Comparison of ENCODE assay signal across 13 mouse cellular contexts in genomic region chr3:94948066-94948614, GRCm38 (mm10). TPM values are rescaled to one million over a fixed set of nuclear protein-coding genes. Genes with fewer than 3 reads are reported as not detected.
DNase-seq lines count a peak whose midpoint lies in the region; ATAC-seq and TF ChIP-seq lines count a peak whose summit lies in the region.
"Had no signal": no experiment of that assay in that cellular context is flagged by ENCODE, and none has a peak within 500 bp of the region (broad histone marks: within the 10 kb centered on the region; RNA-seq: fewer than 3 reads in every experiment).

No protein-coding gene starts in this region.

- peaks cover 6% of the 10 kb centered on the region; the same call in 1 of the 2 replicates for H3K4me1 ChIP-seq in heart, postnatal 0 days (ENCODE audit: control insufficient read depth, insufficient read depth)
- H3K4me1 ChIP-seq in midbrain, postnatal 0 days (ENCODE audit: insufficient read depth, low read length): no peaks in the 10 kb centered on the region
- peaks cover 6% of the 10 kb centered on the region; the same call in 1 of the 2 replicates for H3K4me1 ChIP-seq in midbrain, embryonic 14.5 days (ENCODE audit: control insufficient read depth, insufficient read depth, low read length)
- no peaks in the 10 kb centered on the region for H3K4me1 ChIP-seq in stomach, postnatal 0 days (replicated peaks; ENCODE audit: control insufficient read depth, insufficient read depth)
- H3K4me1 ChIP-seq: embryonic facial prominence, embryonic 12.5 days had no signal

- DNase-seq in heart, postnatal 0 days (ENCODE audit: low spot score): no peak
- no peak for DNase-seq in heart, adult 11 months
- DNase-seq in midbrain, postnatal 0 days (ENCODE audit: low spot score): no peak
- DNase-seq in midbrain, embryonic 14.5 days: no peak
- DNase-seq in R1 (ENCODE audit: low read depth, low spot score): peak; percentile 41
- no peak for DNase-seq in stomach, postnatal 0 days (ENCODE audit: low spot score)
- no peak for DNase-seq in layer of hippocampus, adult 11-12 months (ENCODE audit: low spot score)
- no peak for DNase-seq in right cerebral cortex, postnatal 10 days (ENCODE audit: low spot score in 2 of 2)
- DNase-seq: layer of hippocampus, postnatal 36 days had no signal

- H3K4me2 ChIP-seq in heart, postnatal 0 days (ENCODE audit: low read depth, low read length): no peak overlapping the region
- no peak overlapping the region for H3K4me2 ChIP-seq in midbrain, postnatal 0 days (ENCODE audit: low read depth, low read length, poor library complexity, severe bottlenecking)
- no peak overlapping the region for H3K4me2 ChIP-seq in midbrain, embryonic 14.5 days (ENCODE audit: low read length)
- H3K4me2 ChIP-seq in stomach, postnatal 0 days (replicated peaks; ENCODE audit: low read depth): no peak overlapping the region
- H3K4me2 ChIP-seq: embryonic facial prominence, embryonic 12.5 days; liver, embryonic 15.5 days had no signal

- no peaks in the 10 kb centered on the region for H3K27me3 ChIP-seq in heart, postnatal 0 days (ENCODE audit: control insufficient read depth, insufficient read depth, low read length)
- no peaks in the 10 kb centered on the region for H3K27me3 ChIP-seq in midbrain, postnatal 0 days (ENCODE audit: insufficient read depth, low read length)
- no peaks in the 10 kb centered on the region for H3K27me3 ChIP-seq in midbrain, embryonic 14.5 days (ENCODE audit: control insufficient read depth, insufficient read depth, low read length)
- H3K27me3 ChIP-seq in stomach, postnatal 0 days (ENCODE audit: control insufficient read depth, insufficient read depth, low read length): no peaks in the 10 kb centered on the region
- H3K27me3 ChIP-seq: embryonic facial prominence, embryonic 12.5 days; liver, embryonic 15.5 days had no signal

- no peaks in the 10 kb centered on the region for H3K9me3 ChIP-seq in heart, postnatal 0 days (replicated peaks; ENCODE audit: control insufficient read depth, low read length)
- H3K9me3 ChIP-seq in midbrain, postnatal 0 days (ENCODE audit: low read length): no peaks in the 10 kb centered on the region
- no peaks in the 10 kb centered on the region for H3K9me3 ChIP-seq in midbrain, embryonic 14.5 days (ENCODE audit: control insufficient read depth, low read length)
- H3K9me3 ChIP-seq in stomach, postnatal 0 days (ENCODE audit: control insufficient read depth, low read length): no peaks in the 10 kb centered on the region
- H3K9me3 ChIP-seq: embryonic facial prominence, embryonic 12.5 days; heart, embryonic 10.5 days; liver, embryonic 15.5 days had no signal

- peak; percentile 65 for TF ChIP-seq CTCF in heart, postnatal 0 days (IDR thresholded peaks at IDR 0.05; ENCODE audit: low read depth)
- TF ChIP-seq CTCF in midbrain, postnatal 0 days (IDR thresholded peaks at IDR 0.05): peak; percentile 61
- TF ChIP-seq CTCF in stomach, postnatal 0 days (IDR thresholded peaks at IDR 0.05; ENCODE audit: low read depth): peak; percentile 78

- 70% methylated on average over 3 of the region's 3 CpGs for WGBS in heart, postnatal 0 days
- 67% methylated on average over 3 of the region's 3 CpGs for WGBS in midbrain, postnatal 0 days
- 74% methylated on average over 3 of the region's 3 CpGs for WGBS in midbrain, embryonic 14.5 days
- 73% methylated on average over 3 of the region's 3 CpGs for WGBS in stomach, postnatal 0 days

- no peak overlapping the region for H3K27ac ChIP-seq in heart, postnatal 0 days (ENCODE audit: low read depth)
- H3K27ac ChIP-seq in midbrain, postnatal 0 days (ENCODE audit: low read depth, low read length): no peak overlapping the region
- no peak overlapping the region for H3K27ac ChIP-seq in midbrain, embryonic 14.5 days (replicated peaks; ENCODE audit: low read depth, low read length)
- no peak overlapping the region for H3K27ac ChIP-seq in stomach, postnatal 0 days (replicated peaks)
- H3K27ac ChIP-seq: embryonic facial prominence, embryonic 12.5 days; heart, embryonic 10.5 days; liver, embryonic 15.5 days had no signal

- no peaks in the 10 kb centered on the region for H3K36me3 ChIP-seq in heart, postnatal 0 days (replicated peaks; ENCODE audit: control insufficient read depth, insufficient read depth, low read length)
- no peaks in the 10 kb centered on the region for H3K36me3 ChIP-seq in midbrain, postnatal 0 days (ENCODE audit: insufficient read depth, low read length)
- H3K36me3 ChIP-seq in midbrain, embryonic 14.5 days (ENCODE audit: control insufficient read depth, insufficient read depth, low read length): no peaks in the 10 kb centered on the region
- H3K36me3 ChIP-seq in stomach, postnatal 0 days (ENCODE audit: control insufficient read depth, insufficient read depth, low read length): no peaks in the 10 kb centered on the region
- H3K36me3 ChIP-seq: embryonic facial prominence, embryonic 12.5 days; heart, embryonic 10.5 days; liver, embryonic 15.5 days had no signal

- H3K4me3 ChIP-seq in heart, postnatal 0 days (ENCODE audit: low read depth, low read length): no peak overlapping the region
- no peak overlapping the region for H3K4me3 ChIP-seq in midbrain, postnatal 0 days (ENCODE audit: low read depth, low read length)
- no peak overlapping the region for H3K4me3 ChIP-seq in midbrain, embryonic 14.5 days (replicated peaks; ENCODE audit: low read depth, low read length)
- no peak overlapping the region for H3K4me3 ChIP-seq in stomach, postnatal 0 days (ENCODE audit: low read depth, low read length)
- H3K4me3 ChIP-seq: embryonic facial prominence, embryonic 12.5 days; heart, embryonic 10.5 days; liver, embryonic 15.5 days had no signal

- no peak for ATAC-seq in heart, postnatal 0 days (ENCODE audit: insufficient read depth, low read depth)
- no peak for ATAC-seq in midbrain, postnatal 0 days (ENCODE audit: low FRiP score)
- ATAC-seq in midbrain, embryonic 14.5 days (ENCODE audit: low FRiP score, low TSS enrichment): no peak
- ATAC-seq in stomach, postnatal 0 days (ENCODE audit: low FRiP score, low TSS enrichment): no peak
- ATAC-seq: midbrain, embryonic 16.5 days had no signal

- no peak overlapping the region for H3K9ac ChIP-seq in heart, postnatal 0 days (replicated peaks; ENCODE audit: low read depth, low read length)
- H3K9ac ChIP-seq in midbrain, postnatal 0 days (replicated peaks; ENCODE audit: low read length, poor library complexity, severe bottlenecking): no peak overlapping the region
- H3K9ac ChIP-seq in midbrain, embryonic 14.5 days (replicated peaks; ENCODE audit: low read length): no peak overlapping the region
- no peak overlapping the region for H3K9ac ChIP-seq in stomach, postnatal 0 days (ENCODE audit: low read length)
- H3K9ac ChIP-seq: embryonic facial prominence, embryonic 12.5 days; liver, embryonic 15.5 days had no signal

- TF ChIP-seq EP300 in heart, postnatal 0 days (IDR thresholded peaks at IDR 0.05; ENCODE audit: low read depth): no peak
- TF ChIP-seq EP300 in stomach, postnatal 0 days (optimal IDR thresholded peaks at IDR 0.05): no peak

RNA-seq across cellular contexts. Expression of gene Rfx5, which starts 5.7 kb away (rescaled TPM):
- 3.9 and 8.6 TPM in 2 replicates for total RNA-seq in heart, postnatal 0 days (2014; rRNA removed; ENCODE audit: low replicate concordance)
- polyA plus RNA-seq in heart, postnatal 0 days (2015; fragmentation: Nextera tagmentation; extraction: Ambion mirVana): 2.3 and 2.7 TPM in 2 replicates
- total RNA-seq in midbrain, postnatal 0 days (2014; rRNA removed): 17.5 and 25.1 TPM in 2 replicates
- polyA plus RNA-seq in midbrain, postnatal 0 days (2015; fragmentation: Nextera tagmentation; extraction: Ambion mirVana): 6.0 and 6.9 TPM in 2 replicates
- 8.3 and 8.6 TPM in 2 replicates for polyA plus RNA-seq in midbrain, embryonic 14.5 days (2014; fragmentation: Nextera tagmentation; extraction: Ambion mirVana)
- 3.0 and 3.2 TPM in 2 replicates for polyA plus RNA-seq in stomach, postnatal 0 days (2015; fragmentation: Nextera tagmentation; extraction: Ambion mirVana)

RNA-seq across cellular contexts. Expression of gene Selenbp1, which starts 15.3 kb away (rescaled TPM):
- 183 and 212 TPM in 2 replicates for total RNA-seq in heart, postnatal 0 days (2014; rRNA removed; ENCODE audit: low replicate concordance)
- 101 and 112 TPM in 2 replicates for polyA plus RNA-seq in heart, postnatal 0 days (2015; fragmentation: Nextera tagmentation; extraction: Ambion mirVana)
- total RNA-seq in midbrain, postnatal 0 days (2014; rRNA removed): 17.7 and 19.8 TPM in 2 replicates
- 11.7 and 13.7 TPM in 2 replicates for polyA plus RNA-seq in midbrain, postnatal 0 days (2015; fragmentation: Nextera tagmentation; extraction: Ambion mirVana)
- polyA plus RNA-seq in midbrain, embryonic 14.5 days (2014; fragmentation: Nextera tagmentation; extraction: Ambion mirVana): 7.3 and 9.1 TPM in 2 replicates
- polyA plus RNA-seq in stomach, postnatal 0 days (2015; fragmentation: Nextera tagmentation; extraction: Ambion mirVana): 65.9 and 71.9 TPM in 2 replicates

RNA-seq across cellular contexts. Expression of gene Pi4kb, which starts 26.4 kb away (rescaled TPM):
- total RNA-seq in heart, postnatal 0 days (2014; rRNA removed; ENCODE audit: low replicate concordance): 44.4 and 47.2 TPM in 2 replicates
- 12.6 and 13.7 TPM in 2 replicates for polyA plus RNA-seq in heart, postnatal 0 days (2015; fragmentation: Nextera tagmentation; extraction: Ambion mirVana)
- total RNA-seq in midbrain, postnatal 0 days (2014; rRNA removed): 55.0 and 60.7 TPM in 2 replicates
- polyA plus RNA-seq in midbrain, postnatal 0 days (2015; fragmentation: Nextera tagmentation; extraction: Ambion mirVana): 21.0 and 24.3 TPM in 2 replicates
- 24.3 and 28.7 TPM in 2 replicates for polyA plus RNA-seq in midbrain, embryonic 14.5 days (2014; fragmentation: Nextera tagmentation; extraction: Ambion mirVana)
- 10.0 and 11.2 TPM in 2 replicates for polyA plus RNA-seq in stomach, postnatal 0 days (2015; fragmentation: Nextera tagmentation; extraction: Ambion mirVana)
